Mouse (Mus musculus) adrenal gland, adult (tissue): ENCODE data around the gene Thrsp.
A peak's percentile ranks its signal among the peaks of the same experiment; 100 is the strongest.

Experiments
- DNase-seq, 2 experiments: peaks; one replicate each; pipeline ENCODE4 v3.0.0; 2022 to 2023; ENCODE audit warnings: low spot score in 1 of 2; ENCODE audit not compliant: inconsistent age in 2 of 2

The Thrsp gene

DNA sequence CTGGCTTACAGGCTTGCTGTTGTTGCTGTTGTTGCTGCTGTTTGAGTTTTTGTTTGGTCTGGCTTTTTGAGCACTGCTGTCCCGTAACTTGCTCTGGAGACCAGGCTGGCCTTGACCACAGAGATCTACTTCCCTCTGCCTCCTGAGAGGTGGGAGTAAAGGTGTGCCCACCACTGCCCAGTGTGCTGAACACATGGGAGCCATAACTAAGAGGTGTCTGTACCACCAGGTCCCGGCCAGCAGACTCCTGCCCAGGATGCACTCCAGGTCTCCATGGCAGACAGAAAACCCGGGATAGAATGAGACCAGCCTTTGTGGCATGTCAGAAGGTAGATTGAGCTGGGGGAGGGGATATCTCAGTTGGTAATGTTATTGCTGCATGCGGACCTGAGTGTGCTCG is 1.6 kb upstream of the Thrsp start:
- no peak for DNase-seq

DNA sequence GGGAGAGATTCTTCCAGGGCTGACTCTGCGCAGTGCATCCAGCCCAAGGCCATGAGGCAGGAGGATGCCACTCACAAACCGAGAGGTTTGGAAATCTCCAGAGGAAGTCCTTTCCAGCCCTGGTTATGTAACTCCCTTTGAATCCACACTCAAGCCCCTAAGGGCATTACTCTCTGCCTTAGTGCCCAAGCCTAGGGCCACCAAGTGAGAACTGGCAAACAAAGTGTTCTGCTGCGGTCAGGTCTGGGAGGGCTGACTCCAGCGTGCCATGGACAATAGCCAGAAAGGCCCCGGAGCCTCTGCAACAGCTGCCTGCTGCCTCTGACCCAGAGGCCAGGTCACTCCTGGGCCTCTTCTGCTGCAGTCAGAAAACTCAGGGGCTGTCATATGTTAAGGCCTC is 1.2 kb upstream of the Thrsp start:
- DNase-seq = peak; percentile 77 to 90

GRCm38 (mm10) chr7:97416473-97416872 is 1.1 kb downstream of the Thrsp start:
- no peak for DNase-seq

GRCm38 (mm10) chr7:97414915-97415687 is 2.4 kb downstream of the Thrsp start:
- peak; percentile 21 to 57 for DNase-seq

GRCm38 (mm10) chr7:97414426-97414825 is 3.1 kb downstream of the Thrsp start:
- DNase-seq = peak; percentile 60 to 86

- DNase-seq = no peak
Observed at GRCm38 (mm10) chr7:97413981-97414380, 3.5 kb downstream of the Thrsp start.

DNA sequence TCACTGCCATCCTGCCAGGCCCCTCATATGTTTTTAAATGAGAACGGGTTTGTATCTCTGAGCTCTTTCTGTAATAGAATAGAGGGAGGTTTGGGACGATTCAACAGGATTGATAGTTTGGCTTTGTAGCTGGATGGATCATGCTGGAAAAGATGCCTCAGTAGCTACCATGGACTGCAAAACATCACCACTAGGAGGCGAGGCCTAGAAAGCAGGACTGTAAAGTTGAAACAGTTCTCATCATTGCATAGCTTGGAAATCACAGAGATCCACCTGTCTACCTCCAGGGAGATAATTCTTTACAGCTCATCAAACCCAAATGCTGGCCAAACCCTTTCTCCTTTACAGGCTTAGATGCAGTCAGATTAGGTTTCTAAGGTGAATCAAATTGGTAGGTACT is 6.0 kb downstream of the Thrsp start:
- no peak for DNase-seq

- DNase-seq = no peak
Observed at GRCm38 (mm10) chr7:97411106-97411505, 6.4 kb downstream of the Thrsp start.

DNA sequence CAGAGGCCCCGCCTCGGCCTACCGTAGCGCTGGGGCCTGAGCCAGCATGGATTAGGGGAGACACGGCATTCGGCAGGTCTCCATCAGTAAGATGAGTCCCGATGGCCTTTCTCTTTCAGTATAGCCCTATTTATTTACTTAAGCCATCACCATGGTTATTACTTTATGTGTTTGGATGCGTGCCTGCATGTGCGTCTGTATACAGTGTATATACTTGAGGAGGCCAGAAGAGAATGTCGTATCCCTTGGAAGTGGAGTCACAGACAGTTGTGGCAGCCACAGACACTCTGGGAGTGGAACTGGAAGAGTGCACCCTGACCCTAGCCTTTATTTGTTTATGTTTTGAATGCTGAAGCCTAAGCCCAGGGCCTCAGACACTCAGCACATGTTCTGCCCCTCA is 10.4 kb downstream of the Thrsp start:
- no peak for DNase-seq

GRCm38 (mm10) chr7:97399960-97400715 is 17.4 kb downstream of the Thrsp start, which contains the start of gene Ndufc2:
Gene Ndufc2 (plus strand): TSS chr7:97400003.
- peak; percentile 76 to 91 for DNase-seq

DNA sequence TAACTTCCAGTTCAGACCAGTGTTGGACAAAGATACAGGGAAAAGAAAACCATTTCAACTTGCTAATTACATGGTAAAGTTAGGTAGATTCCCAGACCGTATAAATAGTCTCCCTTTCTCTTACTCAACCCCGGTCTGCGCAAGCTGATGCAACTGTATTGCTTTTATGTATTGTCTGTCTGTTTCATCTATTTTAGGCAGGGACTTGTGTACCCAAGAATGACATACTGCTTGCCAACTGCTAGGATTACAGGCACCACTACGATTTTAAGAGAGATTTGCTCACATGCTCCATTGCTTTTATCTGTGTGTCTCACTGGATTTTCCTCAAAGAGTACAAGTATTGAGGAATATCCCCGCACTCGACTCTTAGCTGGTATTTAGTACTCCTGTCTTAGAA is 18.6 kb downstream of the Thrsp start:
- no peak for DNase-seq

DNA sequence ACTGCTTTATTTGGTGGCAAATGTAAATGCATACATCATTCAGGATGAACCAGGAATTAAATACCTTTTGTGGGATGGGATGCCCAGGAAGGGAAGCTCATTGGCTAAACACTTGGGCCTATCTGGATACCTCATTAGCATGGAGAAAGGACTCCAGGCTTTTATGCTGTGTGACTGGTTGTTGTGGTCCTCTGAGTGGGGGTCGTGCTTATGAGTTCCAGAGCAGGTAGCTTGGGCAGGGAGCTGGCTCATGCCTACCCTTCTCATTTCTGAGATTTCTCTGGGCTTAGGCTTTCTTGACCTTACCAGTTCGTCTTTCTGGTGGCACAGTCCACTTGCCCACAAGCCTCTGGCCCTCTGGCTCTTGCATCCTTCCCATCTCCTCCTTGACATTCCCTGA is 23.2 kb downstream of the Thrsp start:
- no peak for DNase-seq

GRCm38 (mm10) chr7:97392079-97392445 is 25.5 kb downstream of the Thrsp start:
- no peak for DNase-seq

DNA sequence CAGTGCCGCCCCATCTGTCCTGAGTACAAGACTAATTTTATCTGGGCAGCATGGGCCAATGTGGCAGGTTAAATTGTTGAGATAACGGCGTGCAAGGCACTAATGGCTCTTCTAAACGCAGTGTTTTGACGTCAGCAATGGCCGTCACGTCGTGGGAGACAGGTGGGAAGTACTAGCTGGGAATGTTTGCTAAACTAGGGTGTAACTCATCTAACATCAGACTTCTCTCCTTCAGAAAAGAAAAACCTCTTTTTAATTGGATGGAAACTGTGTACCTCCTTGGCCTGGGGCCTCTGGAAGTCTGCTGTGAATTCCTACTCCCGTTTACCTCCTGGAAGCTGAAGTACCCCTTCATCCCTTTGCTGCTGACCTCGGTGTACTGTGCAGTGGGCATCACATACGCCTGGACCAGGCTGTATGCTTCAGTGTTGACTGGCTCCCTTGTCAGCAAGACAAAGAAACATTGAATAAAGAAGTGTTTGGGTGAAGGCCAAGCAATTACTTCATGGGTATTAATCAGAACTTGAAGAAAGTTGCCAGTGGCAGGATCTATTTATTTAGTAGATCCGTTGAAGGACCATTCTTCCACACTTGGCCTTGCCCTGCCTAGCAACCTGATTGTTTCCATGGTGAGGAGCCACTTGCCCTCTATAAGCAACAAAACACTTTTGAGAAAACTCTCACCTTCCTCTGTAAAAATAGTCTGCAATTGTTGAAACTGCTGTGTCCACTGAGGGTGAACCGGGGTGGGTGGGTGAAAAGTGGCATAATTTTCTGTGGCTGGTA is 26.0 kb downstream of the Thrsp start:
- peak; percentile 2 to 72 for DNase-seq

DNA sequence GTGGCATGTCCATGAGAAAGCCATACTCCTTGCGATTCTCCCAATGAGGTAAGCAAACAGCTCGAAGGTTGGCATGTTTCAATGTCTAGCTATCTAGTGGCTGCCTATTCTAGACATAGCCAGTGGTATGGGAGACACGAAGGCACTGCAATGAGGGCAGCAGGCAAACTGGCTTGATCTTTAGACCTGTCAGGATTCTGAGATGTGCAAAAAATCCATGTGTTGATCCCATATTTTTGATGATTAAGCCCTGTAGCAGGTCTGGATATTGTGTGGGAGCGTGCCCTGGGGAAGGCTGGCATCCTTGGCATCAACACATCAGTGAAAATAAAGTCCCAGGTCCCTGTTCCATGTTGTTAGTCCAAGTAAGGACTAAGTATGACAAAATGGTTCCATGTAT is 29.0 kb downstream of the Thrsp start:
- DNase-seq = no peak

DNA sequence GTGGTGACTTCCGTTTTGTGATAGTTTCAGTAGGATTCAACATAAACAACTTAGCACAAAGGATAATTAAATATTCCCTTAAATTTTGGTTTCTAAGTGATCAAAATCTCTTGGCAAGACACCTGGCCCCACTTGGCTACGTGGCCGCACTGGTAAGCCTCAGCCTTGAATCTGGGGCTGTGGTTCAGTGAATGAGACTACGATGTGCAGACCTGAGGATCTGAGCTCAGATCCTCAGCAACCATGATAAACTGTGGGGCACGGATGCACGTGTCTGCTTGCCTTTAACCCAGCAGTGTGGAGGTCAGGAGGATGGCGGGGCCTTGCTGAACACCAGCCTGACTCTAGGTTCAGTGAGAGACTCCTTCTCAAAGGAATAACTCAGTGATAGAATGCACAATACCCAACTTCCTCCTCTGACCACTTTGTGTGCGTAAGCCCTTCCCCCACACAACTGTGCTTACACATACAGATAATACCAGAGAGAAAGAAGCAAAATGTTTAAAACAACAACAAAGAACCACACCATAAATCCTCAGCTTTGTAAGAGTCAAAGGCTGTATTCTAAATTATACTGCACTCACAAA is 29.9 kb downstream of the Thrsp start:
- DNase-seq = no peak

- peak in 1 of 2 experiments; percentile 47 for DNase-seq
Observed at GRCm38 (mm10) chr7:97386806-97387370, 30.6 kb downstream of the Thrsp start.

GRCm38 (mm10) chr7:97386106-97386805 is 31.3 kb downstream of the Thrsp start:
- DNase-seq = peak in 1 of 2 experiments; percentile 75

DNA sequence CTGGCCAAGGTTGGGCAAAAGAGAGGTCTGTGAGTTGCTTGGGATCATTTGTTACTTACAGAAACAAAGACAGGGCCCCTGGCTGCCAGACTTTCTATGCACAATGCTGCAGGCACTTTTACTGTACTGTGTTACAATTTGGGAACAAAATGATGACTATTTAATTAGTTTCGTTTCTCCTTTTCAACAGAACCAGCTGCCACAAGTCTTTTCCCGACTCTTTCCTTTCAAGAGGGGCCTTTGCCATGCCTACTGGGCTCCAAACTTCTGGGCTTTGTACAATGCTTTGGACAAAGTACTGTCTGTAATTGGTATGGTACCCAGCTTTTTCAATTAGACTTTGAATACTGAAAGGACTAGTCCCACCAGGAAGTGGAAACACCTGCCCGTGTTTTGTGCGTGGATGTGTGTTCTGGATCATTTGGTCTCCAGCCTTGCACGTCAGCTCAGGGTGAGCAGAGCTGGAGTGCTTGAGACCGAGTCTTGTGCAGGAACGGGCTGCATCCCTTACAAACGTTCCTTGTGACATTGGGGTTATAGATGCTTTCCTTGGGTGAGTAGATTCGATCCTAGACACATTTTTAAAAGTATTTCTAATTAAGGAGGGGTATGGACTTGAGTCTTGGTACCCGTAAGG is 33.9 kb downstream of the Thrsp start:
- no peak for DNase-seq

GRCm38 (mm10) chr7:97382661-97383060 is 34.9 kb downstream of the Thrsp start:
- DNase-seq = no peak
